Mouse (Mus musculus) liver, embryonic 14.5 days (tissue): ENCODE measurements around the gene Ddo.

ENCODE experiments used
- CTCF ChIP-seq: IDR thresholded peaks from 2 replicates; pipeline ENCODE4 v1.5.1; 2016; ENCODE audit warnings: antibody characterized with exemption, low read depth, control low read depth
- EP300 ChIP-seq: IDR thresholded peaks from 2 replicates; pipeline ENCODE4 v1.6.1; 2016; ENCODE audit warnings: antibody characterized with exemption, low read depth

DNA sequence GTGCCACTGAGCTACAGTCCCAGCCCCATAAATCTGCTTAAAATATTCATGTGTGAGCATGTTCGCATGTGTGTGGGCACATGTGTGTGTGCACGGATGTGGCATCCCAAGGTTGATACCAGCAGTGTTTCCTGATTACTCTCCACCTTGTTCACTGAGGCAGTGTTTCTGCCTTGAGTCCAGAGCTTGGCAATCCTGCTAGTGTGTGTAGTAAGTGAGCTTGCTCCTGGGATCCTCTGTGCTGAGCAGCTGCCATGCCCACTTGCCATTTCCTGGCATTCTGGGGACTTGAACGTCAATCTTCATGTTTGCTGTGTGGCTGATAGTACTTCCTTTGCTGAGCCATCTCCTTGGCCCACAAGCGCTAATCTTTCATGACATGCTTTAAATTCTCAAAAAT lies 85.3 kb downstream of the Ddo start:
- TF ChIP-seq CTCF (no peak), EP300 (no peak)
